Mouse (Mus musculus) liver, embryonic 11.5 days (tissue): ENCODE data around the gene Myrfl. TPM values are rescaled to one million over a fixed set of nuclear protein-coding genes. Genes with fewer than 3 reads are reported as not detected.

Experiments
- ATAC-seq: fragments of 200-750 bp; cut with Nextera tagmentation; replicated peaks from 2 replicates; pipeline ENCODE4 v1.8.0; 2017; ENCODE audit warnings: moderate number of reproducible peaks, mild to moderate bottlenecking, moderate TSS enrichment, moderate library complexity; ENCODE audit not compliant: low FRiP score
- DNase-seq: peaks from one replicate; pipeline ENCODE4 v3.0.0-alpha.2; 2017; ENCODE audit warnings: low spot score
- H3K27ac ChIP-seq: fragments of 300-500 bp; sonication (generic); 2 replicates; pipeline ENCODE4 v1.5.1; 2014; ENCODE audit warnings: mild to moderate bottlenecking, low read depth, low read length, control low read depth
- H3K27me3 ChIP-seq: fragments of 300-500 bp; sonication (generic); replicated peaks from 2 replicates; pipeline ENCODE4 v1.6.1; 2014; ENCODE audit warnings: low read length, mixed read lengths; ENCODE audit not compliant: control insufficient read depth, insufficient read depth
- H3K36me3 ChIP-seq: fragments of 300-500 bp; sonication (generic); 2 replicates; pipeline ENCODE4 v1.6.1; 2014; ENCODE audit warnings: mild to moderate bottlenecking, low read length, moderate library complexity, mixed read lengths; ENCODE audit not compliant: control insufficient read depth, insufficient read depth
- H3K4me1 ChIP-seq: fragments of 300-500 bp; sonication (generic); replicated peaks from 2 replicates; pipeline ENCODE4 v1.6.1; 2014; ENCODE audit warnings: low read length, mixed read lengths; ENCODE audit not compliant: control insufficient read depth, insufficient read depth
- H3K4me2 ChIP-seq: fragments of 300-500 bp; sonication (generic); 2 replicates; pipeline ENCODE4 v1.6.1; 2014; ENCODE audit warnings: mild to moderate bottlenecking, control low read depth, moderate library complexity
- H3K4me3 ChIP-seq: fragments of 300-500 bp; sonication (generic); 2 replicates; pipeline ENCODE4 v1.5.1; 2014; ENCODE audit warnings: low read depth, low read length, control low read depth
- H3K9ac ChIP-seq: fragments of 300-500 bp; sonication (generic); 2 replicates; pipeline ENCODE4 v1.6.1; 2014; ENCODE audit warnings: low read depth, low read length, control low read depth
- H3K9me3 ChIP-seq: fragments of 300-500 bp; sonication (generic); 2 replicates; pipeline ENCODE4 v1.6.1; 2016; ENCODE audit warnings: low read length, inconsistent platforms, mixed read lengths; ENCODE audit not compliant: control insufficient read depth
- WGBS: fragments of 180-500 bp; shearing (Covaris S2); extraction: QIAGEN DNeasy Blood & Tissue Kit; methylation state at CpG from one replicate; pipeline ENCODE4 v1.1.7; 2014; 5-methylcytosine and 5-hydroxymethylcytosine counted together
- polyA plus RNA-seq: library from polyadenylated mRNA; unstranded; fragments of >200 nt; fragmentation: Nextera tagmentation; extraction: Ambion mirVana; gene quantifications from 2 replicates; pipeline ENCODE4 v1.2.1, GENCODE M21; 2014

The Myrfl gene
- polyA plus RNA-seq, 1 experiment from 2014 or later = 0.16 TPM

DNA sequence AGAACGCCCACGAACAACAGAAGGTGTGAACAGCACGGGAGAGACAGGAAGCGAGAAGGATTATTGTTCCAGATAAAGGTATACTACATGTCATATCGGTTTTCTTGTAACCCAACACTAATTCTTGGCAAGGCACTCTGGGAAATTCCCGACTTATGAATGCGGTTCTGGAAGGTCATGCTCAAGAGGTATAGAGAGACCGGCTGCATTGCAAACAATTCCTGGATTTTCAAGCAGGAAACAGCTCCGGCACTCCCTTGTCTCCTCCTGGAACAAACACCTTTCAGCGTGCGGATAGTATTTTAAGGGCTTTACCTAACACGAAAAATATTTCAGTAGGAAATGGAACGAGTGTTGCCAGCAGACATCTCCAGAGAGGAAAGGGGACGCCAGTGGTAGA lies 145.8 kb downstream of the Myrfl start:
- no peak overlapping the region for H3K4me2 ChIP-seq
- WGBS = 72% methylated on average over 14 of the region's 14 CpGs

DNA sequence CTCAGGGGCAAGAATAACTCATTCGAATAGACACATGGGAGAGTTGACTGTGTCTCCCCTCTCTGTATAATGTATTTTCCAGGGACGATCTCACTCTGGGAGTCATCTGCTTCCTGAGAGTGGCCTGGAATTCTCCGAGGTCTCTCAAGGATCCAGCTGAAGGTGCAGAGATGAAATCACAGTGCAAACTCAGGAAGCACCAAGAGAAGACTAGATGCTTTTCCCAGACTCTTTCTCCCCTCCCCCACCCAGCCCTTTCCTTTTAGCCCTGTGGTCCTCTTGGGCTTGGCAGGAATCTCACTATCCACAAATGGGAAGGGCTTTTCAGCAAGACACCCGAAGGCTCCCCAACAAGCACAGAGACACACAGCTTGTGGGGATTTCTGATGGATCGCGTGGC lies 146.7 kb downstream of the Myrfl start:
- Histone ChIP-seq H3K4me3 (no peak overlapping the region), H3K4me1 (no peaks in the 10 kb centered on the region), H3K36me3 (no peaks in the 10 kb centered on the region), H3K27me3 (no peaks in the 10 kb centered on the region), H3K27ac (no peak overlapping the region), H3K9me3 (no peaks in the 10 kb centered on the region), H3K4me2 (no peak overlapping the region), H3K9ac (no peak overlapping the region)
- no peak for ATAC-seq
- no peak for DNase-seq
- 65% methylated on average over 6 of the region's 6 CpGs for WGBS

More for the DNA sequence above, 145.8 kb downstream of the Myrfl start:
- Histone ChIP-seq H3K4me1 (no peaks in the 10 kb centered on the region), H3K36me3 (no peaks in the 10 kb centered on the region), H3K9ac (no peak overlapping the region), H3K4me3 (no peak overlapping the region), H3K27me3 (no peaks in the 10 kb centered on the region), H3K27ac (no peak overlapping the region), H3K9me3 (no peaks in the 10 kb centered on the region)
- DNase-seq (no peak), ATAC-seq (no peak)

DNA sequence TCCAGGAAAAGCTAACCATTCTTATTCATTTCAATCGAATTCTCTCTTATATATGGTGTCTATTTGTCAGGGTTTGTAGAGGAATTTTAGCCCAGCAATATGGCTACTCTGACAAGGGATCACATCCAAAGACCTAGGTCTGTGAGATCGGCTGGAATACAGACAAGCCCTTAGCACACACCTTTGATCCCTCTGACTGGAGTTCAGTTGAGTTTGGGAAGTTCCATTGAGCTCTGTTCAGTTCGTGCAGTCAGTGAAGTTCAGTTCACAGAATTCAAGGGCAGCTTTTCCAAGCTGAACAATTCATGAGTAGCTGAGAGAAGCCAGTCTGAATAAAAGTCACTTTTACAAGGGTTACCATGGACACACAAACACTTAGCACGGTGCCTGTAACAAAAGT lies 148.0 kb downstream of the Myrfl start:
- H3K9me3 ChIP-seq = no peaks in the 10 kb centered on the region
- 85% methylated on average over 4 of the region's 4 CpGs for WGBS
- no peaks in the 10 kb centered on the region for H3K27me3 ChIP-seq
- ATAC-seq (no peak), DNase-seq (no peak)
- no peaks in the 10 kb centered on the region for H3K4me1 ChIP-seq
- no peak overlapping the region for H3K4me2 ChIP-seq
- no peak overlapping the region for H3K4me3 ChIP-seq
- H3K27ac ChIP-seq = no peak overlapping the region
- no peaks in the 10 kb centered on the region for H3K36me3 ChIP-seq
- no peak overlapping the region for H3K9ac ChIP-seq

DNA sequence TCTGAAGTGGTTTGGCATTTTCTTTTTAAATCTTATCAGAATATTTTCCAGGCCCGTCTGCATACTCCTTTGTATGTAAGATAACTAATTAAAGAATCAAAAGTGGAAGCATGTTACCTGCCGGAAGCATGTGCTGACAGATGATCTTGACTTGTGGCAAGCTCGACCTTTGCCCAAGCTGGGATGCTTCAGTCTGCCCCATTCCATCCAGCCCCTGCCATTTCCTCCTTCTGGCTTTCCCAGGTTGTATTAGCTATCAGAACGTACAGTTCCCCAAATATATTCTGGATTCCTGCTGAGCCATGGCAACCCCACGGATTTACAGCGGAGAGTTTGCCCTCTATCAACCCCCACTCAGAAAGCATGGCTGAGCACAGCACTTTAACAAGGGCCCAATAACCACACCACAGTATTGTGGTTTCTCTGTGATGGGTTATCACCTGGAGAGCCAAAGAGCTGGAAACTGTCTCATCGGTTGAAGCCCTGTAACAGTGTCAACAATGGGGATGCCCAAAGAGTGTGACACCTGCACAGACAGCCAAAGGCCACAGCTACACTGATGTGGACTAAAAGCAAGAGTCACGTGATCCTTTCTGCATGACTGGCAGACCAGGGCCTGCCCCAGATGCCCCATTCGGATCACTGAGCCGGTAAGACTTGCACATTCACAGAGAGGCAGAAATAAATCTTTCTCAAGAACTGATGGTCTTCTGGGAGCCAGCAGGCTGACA lies 150.3 kb downstream of the Myrfl start:
- no peak for ATAC-seq
- no peaks in the 10 kb centered on the region for H3K27me3 ChIP-seq
- H3K4me3 ChIP-seq = no peak overlapping the region
- no peaks in the 10 kb centered on the region for H3K4me1 ChIP-seq
- H3K27ac ChIP-seq = no peak overlapping the region
- no peak for DNase-seq
- H3K9me3 ChIP-seq = no peaks in the 10 kb centered on the region
- no peak overlapping the region for H3K9ac ChIP-seq
- H3K36me3 ChIP-seq = no peaks in the 10 kb centered on the region
- WGBS = 72% methylated on average over 10 of the region's 10 CpGs
- H3K4me2 ChIP-seq = no peak overlapping the region

DNA sequence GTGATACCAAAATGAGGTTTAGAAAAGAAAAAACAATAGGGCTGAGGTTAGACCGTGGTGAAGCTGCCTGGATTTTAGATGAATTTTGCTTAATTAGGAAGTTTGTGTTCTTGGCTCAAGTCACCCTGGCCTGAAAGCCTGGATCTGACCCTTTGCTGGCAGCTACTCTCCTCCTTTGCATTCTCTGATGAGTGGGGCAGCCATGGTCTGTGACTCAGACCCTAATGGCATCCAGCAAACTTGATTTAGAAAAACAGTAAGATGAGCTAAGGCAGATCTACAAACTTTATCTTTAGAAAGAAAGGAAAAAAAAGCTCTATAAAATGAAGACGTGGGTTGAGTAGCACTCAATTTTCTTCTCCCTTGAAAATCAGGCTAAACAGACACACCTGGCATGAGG lies 154.0 kb downstream of the Myrfl start:
- Histone ChIP-seq H3K9ac (no peak overlapping the region), H3K4me1 (no peaks in the 10 kb centered on the region), H3K4me2 (no peak overlapping the region), H3K4me3 (no peak overlapping the region), H3K9me3 (no peaks in the 10 kb centered on the region), H3K36me3 (no peaks in the 10 kb centered on the region), H3K27ac (no peak overlapping the region), H3K27me3 (no peaks in the 10 kb centered on the region)
- 74% methylated on average over 2 of the region's 2 CpGs for WGBS
- DNase-seq (no peak), ATAC-seq (no peak)

DNA sequence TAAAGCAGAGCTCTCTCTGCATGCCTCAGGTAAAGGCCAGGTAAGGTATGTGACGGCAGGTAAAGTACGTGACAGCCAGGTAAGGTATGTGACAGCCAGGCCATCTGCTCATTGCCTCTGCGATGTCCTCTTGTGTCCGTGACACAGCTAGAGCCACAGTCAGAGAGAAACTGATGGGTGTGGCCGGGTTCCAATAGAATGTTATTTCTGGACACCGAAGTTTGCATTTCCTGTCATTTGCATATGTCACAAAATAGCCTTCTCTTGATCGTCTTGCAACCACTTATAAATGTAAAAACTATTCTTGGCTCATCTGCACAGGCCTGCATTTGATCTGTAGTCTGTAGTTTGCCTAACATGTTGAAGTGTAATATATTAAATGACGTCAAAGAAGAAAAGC lies 154.5 kb downstream of the Myrfl start:
- DNase-seq = no peak
- WGBS = 84% methylated on average over 8 of the region's 8 CpGs
- ATAC-seq = no peak

DNA sequence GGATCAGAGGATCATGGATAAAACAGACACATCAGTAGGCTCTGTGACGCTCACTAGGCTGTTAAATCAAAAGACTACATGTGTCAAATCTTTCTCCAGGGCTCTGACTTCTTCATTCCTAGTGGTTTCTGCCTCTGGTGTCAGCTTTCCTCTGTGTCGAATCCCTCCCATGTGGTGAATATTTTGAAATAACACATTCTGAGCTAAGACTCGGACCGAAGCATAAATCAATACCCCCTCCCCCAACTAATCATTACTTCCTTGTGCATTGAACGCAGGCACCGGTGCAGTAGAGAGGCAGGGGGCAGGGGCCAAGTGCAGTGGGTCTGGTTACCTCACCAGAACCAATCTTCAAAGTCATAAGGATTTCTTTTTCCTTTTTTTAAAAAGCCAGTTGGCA lies 155.4 kb downstream of the Myrfl start:
- DNase-seq (no peak), ATAC-seq (no peak)
- Histone ChIP-seq H3K9me3 (no peaks in the 10 kb centered on the region), H3K9ac (no peak overlapping the region), H3K4me3 (no peak overlapping the region), H3K4me2 (no peak overlapping the region), H3K27me3 (no peaks in the 10 kb centered on the region), H3K36me3 (no peaks in the 10 kb centered on the region), H3K27ac (no peak overlapping the region), H3K4me1 (no peaks in the 10 kb centered on the region)
- 64% methylated on average over 6 of the region's 6 CpGs for WGBS

More for the DNA sequence above, 154.5 kb downstream of the Myrfl start:
- Histone ChIP-seq H3K9me3 (no peaks in the 10 kb centered on the region), H3K36me3 (no peaks in the 10 kb centered on the region), H3K4me3 (no peak overlapping the region), H3K4me1 (no peaks in the 10 kb centered on the region), H3K9ac (no peak overlapping the region), H3K27ac (no peak overlapping the region), H3K4me2 (no peak overlapping the region), H3K27me3 (no peaks in the 10 kb centered on the region)

DNA sequence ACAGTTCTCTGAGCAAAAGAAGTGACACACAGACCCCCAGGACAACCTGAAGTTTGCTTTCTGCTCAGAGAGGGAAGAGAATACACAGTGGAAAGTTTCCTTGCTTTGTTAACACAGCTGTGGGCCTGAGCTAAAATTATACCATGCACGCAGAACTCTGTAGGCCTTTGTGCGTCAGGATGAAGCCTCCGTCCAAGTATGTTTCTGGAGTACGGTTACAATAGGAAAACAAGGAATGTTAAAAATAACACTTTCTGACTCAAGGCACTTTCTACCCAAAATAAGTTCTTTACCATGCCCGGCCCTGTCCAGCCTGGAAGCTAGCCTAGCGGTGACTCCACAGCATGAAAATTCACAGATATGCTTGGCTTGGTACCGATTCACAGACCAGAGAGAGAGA lies 156.6 kb downstream of the Myrfl start:
- Histone ChIP-seq H3K4me3 (no peak overlapping the region), H3K4me2 (no peak overlapping the region), H3K27ac (no peak overlapping the region), H3K27me3 (no peaks in the 10 kb centered on the region), H3K36me3 (no peaks in the 10 kb centered on the region), H3K4me1 (no peaks in the 10 kb centered on the region), H3K9me3 (no peaks in the 10 kb centered on the region), H3K9ac (no peak overlapping the region)
- 79% methylated on average over 7 of the region's 7 CpGs for WGBS
- ATAC-seq (no peak), DNase-seq (no peak)

DNA sequence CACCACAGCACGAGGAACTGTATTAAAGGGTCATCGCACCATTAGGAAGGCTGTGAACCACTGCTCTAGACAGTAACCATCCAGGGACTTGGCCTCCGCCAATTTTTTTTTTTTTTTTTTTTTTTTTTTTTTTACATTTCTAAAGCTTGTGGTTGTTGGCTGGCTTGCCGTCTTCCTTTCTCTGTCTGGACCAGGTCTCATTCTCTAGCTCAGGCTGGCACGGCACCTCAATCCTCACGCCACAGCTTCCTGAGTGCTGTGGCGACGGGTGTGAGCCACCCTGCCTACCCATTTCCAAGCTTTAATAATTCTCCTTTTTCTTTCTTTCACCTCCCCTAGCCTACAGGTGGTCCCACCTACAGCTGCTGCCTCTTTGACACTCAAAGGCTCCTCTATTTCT lies 158.2 kb downstream of the Myrfl start:
- ATAC-seq (no peak), DNase-seq (no peak)
- no peak overlapping the region for H3K9ac ChIP-seq
- no peaks in the 10 kb centered on the region for H3K36me3 ChIP-seq
- 80% methylated on average over 8 of the region's 8 CpGs for WGBS
- H3K9me3 ChIP-seq = no peaks in the 10 kb centered on the region
- no peak overlapping the region for H3K4me3 ChIP-seq
- no peak overlapping the region for H3K4me2 ChIP-seq
- no peaks in the 10 kb centered on the region for H3K4me1 ChIP-seq
- H3K27ac ChIP-seq = no peak overlapping the region
- no peaks in the 10 kb centered on the region for H3K27me3 ChIP-seq
